Mouse (Mus musculus) embryo, embryonic 11 days (tissue): Measurements from ENCODE around the gene Opa1.

ENCODE experiments used
- DNase-seq: peaks from one replicate; pipeline ENCODE4 v3.0.0-alpha.2; 2015

The Opa1 gene

GRCm38 (mm10) chr16:29579167-29579786, at the start of gene Opa1:
Gene Opa1 (plus strand): TSS chr16:29579334.
- peak; percentile 96 for DNase-seq

DNA sequence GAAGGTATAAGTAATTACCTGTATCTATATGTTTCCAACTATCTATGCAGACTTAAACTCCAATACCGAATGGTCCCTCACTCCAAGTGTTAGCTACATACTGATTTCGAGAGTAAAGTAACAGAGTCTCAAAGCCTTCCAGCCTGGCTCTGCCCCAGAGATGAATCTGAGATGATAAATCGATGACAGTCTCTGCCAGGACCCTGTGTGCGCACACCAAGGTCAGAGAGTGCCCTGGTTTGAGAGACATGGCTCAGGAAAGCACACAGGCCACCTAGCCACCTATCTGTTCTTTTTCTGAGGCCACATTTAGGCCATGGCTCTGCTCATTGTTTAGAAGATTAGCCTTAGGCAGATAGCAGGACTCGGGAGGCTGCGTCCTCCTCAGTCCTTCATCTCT, 45.5 kb upstream of the Opa1 start:
- DNase-seq, result no peak

DNA sequence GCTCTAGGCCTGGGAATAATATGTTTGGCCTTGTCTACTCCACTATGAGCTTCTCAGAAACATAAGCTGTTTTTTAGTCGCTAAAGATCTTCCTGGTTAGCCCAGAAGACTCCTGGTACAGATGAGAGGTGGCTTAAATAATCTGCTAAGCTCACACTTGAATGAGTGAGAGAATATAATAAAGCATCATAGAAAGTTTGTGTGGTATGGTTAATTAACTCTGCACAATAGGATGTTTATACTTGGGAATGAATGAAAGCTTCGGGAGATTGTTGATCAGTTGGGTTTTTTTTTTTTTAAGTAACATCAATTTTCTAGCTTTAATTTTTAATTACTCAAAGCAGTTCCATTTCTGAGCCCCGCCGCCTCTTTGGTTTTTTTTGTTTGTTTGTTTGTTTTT, 43.3 kb upstream of the Opa1 start:
- no peak for DNase-seq

DNA sequence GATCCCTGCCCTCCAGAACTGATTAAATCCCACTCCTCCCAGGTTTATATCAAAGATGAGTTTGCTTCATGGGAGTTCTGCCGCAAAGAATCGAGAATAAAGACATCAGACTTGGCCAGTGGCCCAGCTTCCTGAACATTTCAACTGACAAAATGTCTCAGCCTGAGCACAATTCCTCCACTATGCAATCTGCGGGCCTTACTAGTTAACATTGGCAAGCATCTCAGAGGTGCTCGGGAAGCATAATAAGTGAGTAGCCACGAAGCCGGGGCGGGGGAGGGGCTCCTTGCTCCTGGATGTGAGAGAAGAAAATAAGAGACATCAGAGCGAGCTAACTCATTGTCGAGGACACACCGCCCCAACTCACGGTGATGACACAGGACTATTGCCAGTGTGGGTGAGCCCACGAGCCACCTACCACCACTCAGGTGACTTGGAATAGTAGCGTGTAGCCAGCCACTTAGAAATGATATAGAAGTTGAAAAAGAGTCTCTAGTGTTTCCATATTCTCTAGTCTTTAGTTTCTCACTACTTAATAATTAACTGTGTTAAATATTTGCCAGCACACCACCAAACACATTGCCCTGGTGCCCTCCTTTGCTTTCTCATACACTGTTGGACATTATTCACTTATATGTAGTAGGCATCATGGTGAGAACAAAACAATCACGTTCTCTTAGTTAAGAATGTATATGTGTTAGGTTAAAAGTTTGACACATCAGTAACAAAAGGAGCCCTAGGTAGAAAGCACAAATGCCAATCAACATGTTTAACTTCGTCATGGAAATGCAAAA, 42.5 kb upstream of the Opa1 start:
- no peak for DNase-seq

GRCm38 (mm10) chr16:29539906-29540305, 39.2 kb upstream of the Opa1 start:
- no peak for DNase-seq

DNA sequence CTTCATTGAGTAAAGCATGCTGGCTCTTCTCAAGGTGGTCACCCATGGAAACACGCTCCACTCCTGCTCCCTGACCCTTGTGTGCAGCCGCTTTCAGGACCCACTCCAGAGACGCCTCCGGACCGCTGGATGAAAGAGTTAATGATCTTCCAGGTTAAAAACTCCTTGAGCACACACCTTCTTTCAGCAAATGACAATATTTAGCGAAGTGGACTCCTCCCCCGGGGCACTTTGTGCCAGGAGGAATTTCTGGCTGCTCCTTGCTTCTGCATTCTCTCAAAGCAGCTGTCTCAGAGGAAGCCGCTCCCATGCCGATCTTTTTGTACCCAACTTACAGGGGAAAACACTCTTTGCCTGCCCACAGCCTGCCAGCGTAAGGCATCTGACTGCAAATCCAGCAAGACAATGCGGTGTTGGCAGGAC, 37.9 kb upstream of the Opa1 start:
- no peak for DNase-seq

GRCm38 (mm10) chr16:29544829-29545228, 34.3 kb upstream of the Opa1 start, which contains the start of gene Atp13a4:
Gene Atp13a4 (minus strand): TSS chr16:29544864.
- DNase-seq, result no peak

DNA sequence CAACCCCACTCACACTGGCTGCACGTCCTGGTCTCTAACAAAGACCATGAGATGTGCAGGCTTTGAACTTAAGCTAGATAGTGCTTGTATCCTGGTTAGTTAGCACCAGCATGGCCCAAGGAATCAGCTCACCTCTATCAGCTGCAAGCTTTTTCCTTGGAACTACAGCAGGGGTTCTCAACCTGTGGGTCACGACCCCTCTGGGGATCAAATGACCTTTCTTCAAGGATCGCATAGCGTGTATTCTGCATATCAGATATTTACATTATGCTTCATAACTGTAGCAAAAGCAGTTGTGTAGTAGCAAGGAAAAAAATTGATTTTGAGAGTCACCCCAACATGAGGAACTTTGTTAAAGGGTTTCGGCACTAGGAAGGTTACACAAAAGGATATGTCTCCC, 19.5 kb upstream of the Opa1 start:
- no peak for DNase-seq

- DNase-seq, result peak; percentile 6
Observed at GRCm38 (mm10) chr16:29560454-29560853, 18.7 kb upstream of the Opa1 start.

GRCm38 (mm10) chr16:29560869-29561268, 18.3 kb upstream of the Opa1 start:
- DNase-seq, result peak; percentile 85

DNA sequence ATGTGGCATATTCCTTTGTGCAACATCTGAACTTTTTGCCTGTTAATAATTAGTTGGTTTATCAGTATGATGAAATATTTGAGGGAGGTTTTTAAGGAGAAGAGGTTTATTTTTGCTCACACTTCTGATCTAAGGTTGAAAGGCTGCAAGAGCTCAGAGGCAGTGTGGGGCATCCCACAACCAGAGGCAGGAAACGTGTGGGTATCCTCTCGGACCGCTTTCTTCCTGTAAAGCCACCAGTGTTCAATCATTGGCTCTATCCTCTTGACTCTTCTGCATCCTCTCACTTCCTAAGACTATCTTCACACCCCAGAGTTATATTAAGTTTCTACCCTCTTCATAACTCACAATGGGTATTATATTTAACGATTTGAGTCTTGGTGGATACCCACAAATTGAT, 5.1 kb upstream of the Opa1 start:
- no peak for DNase-seq

DNA sequence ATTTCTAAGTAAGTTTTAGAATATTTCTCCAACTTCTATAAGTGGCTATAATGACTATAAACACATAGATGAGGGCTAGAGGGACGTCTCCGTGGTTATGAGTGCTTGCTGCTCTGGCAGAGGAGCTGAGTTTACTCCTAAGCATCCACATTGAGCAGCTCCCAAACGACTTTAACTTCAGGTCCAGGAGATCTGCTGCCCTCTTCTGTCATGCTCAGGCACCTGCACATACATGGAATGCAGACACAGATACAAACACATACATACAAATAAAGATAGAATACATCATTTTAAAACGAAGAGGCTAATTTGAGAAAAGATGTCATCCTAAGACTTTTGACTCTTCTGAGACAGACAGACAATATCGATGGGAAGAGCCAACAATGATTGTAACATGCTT, 3.5 kb upstream of the Opa1 start:
- DNase-seq, result peak; percentile 42

- DNase-seq, result peak; percentile 13
Observed at GRCm38 (mm10) chr16:29579787-29580176, 648 bp downstream of the Opa1 start.

- no peak for DNase-seq
Observed at GRCm38 (mm10) chr16:29592171-29592570, 13.0 kb downstream of the Opa1 start.

DNA sequence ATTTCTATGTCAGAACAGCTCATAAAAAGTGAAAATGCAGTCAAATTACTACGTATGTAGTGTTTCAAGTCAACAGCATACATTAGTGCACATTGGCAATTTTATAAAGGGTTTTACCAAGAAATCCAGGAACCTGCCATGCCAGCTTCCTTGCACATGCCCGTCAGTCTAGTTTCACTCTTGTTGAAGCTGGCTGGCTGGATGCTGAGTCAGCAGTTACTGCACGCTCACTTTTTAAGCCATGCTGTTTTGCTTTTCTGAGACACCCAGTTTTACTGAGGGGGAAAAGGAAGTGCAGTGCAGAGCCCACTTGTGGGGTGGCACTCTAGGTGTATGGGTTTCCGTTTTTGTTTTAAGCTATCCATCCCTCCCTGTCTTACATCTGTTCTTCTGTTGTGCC, 18.0 kb downstream of the Opa1 start:
- DNase-seq, result no peak

- DNase-seq, result no peak
Observed at GRCm38 (mm10) chr16:29605546-29605945, 26.4 kb downstream of the Opa1 start.

DNA sequence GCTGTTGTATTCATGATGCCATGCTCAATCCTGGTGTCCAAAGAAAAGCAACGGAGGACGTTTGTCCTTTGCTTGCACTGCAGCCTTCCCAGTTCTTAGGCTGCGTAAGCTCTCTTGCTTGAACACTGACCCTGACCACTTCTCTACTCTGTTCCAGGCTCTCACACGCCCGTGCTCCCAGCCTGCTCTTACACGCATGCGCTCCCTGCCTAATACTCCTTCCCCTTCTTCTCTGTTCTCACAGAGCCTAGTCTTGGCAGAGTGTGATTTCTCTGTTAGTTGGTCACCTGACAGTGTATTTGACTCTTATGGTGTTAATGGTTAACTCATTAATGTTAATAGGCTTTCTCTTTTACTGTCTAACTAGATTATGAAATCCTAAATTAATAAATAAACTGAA, 28.0 kb downstream of the Opa1 start:
- no peak for DNase-seq

GRCm38 (mm10) chr16:29614762-29615161, 35.6 kb downstream of the Opa1 start:
- no peak for DNase-seq

DNA sequence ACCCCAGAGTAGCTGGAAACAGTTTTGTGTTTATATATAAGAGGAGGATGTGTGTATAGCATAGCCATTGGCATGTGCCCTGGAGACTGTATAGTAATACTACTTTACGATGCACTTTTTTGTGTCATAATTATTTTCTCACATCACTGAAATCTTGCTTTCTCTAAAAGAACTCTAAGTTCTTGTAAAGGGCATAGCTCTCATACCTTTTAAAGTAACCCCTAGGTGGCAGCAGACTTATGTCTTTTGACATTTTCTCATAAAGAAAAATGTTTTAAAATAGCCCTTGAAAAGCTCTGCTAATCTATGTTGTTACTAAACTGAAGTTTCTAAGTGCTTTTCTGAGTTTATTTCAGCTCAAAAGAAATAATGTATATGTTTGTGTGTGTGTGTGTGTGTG, 49.9 kb downstream of the Opa1 start:
- peak; percentile 88 for DNase-seq

GRCm38 (mm10) chr16:29635780-29636179, 56.6 kb downstream of the Opa1 start:
- DNase-seq, result peak; percentile 42

DNA sequence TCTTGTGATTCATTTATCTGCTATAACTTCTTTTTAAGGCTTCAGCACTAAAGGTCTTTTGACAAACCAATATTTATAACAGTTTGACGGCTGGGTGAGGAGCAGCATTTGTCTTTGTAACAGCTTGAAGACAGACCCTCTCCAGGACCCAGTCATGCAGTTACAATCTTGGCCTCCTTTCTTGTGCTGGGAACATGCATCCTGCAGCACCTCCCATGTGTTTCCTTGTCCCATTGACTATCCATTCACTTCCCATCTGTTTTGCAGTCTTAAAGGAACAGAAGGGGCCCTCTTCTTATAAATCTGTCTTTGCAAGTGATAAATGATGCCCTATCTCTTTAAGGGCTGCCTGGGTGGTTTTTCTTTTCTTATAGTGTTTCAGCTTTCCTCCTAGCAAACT, 63.2 kb downstream of the Opa1 start:
- peak; percentile 44 for DNase-seq

DNA sequence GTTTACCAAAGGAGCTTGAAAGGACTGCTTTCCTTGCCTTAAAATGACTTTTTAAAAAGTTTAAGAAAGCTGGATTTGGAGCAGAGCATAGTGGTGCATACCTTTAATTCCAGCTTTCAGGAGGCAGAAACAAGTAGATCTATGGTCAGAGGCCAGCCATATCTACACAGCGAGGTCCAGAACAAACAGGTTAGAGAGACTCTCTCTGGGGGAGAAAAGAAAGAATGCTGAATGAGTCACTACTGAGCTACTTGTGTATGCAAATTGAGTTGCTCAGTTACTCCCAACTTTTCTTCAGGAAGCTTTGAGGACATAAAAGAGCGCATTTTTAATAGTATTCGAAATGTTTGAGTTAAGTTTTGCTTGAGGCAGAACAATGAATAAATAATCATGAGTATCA, 65.7 kb downstream of the Opa1 start:
- DNase-seq, result no peak

GRCm38 (mm10) chr16:29646202-29646601, 67.1 kb downstream of the Opa1 start:
- DNase-seq, result no peak

DNA sequence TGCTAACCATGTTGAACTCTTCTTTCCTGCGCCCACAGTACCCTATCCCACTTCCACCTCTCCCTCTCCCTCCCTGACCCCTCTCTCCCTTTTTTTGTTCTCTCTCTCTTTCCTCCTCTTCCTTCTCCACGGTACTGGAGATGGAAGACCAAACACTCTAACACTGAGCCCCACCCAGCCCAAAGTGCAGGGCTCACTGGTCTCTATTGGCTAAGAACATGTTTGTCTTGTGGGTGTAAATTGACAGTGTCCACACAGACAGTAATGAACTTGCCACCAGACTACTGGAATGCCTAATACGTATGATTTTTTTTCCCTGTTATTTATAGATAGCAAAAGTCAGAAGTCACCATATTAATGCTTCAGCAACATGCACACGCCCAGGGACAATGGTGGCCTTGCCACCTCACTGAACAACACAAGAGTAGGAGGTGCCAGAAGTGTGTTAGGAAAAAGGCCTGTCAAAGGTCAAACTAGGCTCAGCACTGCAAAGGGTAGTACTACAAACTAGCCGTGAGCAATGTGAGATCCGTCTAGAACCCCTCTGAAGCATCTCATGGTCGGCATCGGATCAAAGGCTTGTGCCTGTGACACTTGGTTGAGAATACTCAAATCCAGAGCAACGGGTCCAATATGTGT, 77.2 kb downstream of the Opa1 start:
- DNase-seq, result no peak
